Mouse (Mus musculus) heart, adult 8-10 months (tissue): ENCODE results near the gene Alg2. TPM values are rescaled to one million over a fixed set of nuclear protein-coding genes. Genes with fewer than 3 reads are reported as not detected.

Source experiments
- total RNA-seq, 4 experiments: library from RNA; stranded (reverse); gene quantifications; 2 replicates each; pipeline ENCODE4 v1.2.4; 2022

The Alg2 gene
- total RNA-seq, 4 experiments from 2014 or later, result 5.5 to 6.7 (median 5.7) TPM

Other genes with a start within 250 kb of the Alg2 start
- gene Tgfbr1, start 121.1 kb downstream of the Alg2 start, total RNA-seq, result 10 to 100 TPM; 12.6 to 14.0 (median 13.2) TPM
- gene Sec61b, start 325 bp upstream of the Alg2 start, total RNA-seq, result 10 to 100 TPM; 19.1 to 25.0 (median 19.2) TPM